Mouse (Mus musculus) Patski (cell line): ENCODE results near the gene Tspan5. TPM values are rescaled to one million over a fixed set of nuclear protein-coding genes. Genes with fewer than 3 reads are reported as not detected.

Source experiments
- ATAC-seq: fragments of 100-300 bp; one replicate; pipeline ENCODE4 v1.8.0; 2021
- CTCF ChIA-PET: fragments of 350-600 bp; sonication (Branson Sonifier 250); formaldehyde crosslinking; loops from one replicate; lab custom pipeline; 2022; ENCODE audit warnings: inconsistent platforms; lab: Charles Lee
- POLR2A ChIA-PET: fragments of 350-600 bp; sonication (Branson Sonifier 250); formaldehyde crosslinking; loops from one replicate; lab custom pipeline; 2022; ENCODE audit warnings: antibody characterized with exemption, inconsistent platforms; lab: Charles Lee
- DNase-seq: peaks from one replicate; pipeline ENCODE4 v3.0.0-alpha.2; 2011; ENCODE audit warnings: low read depth, low spot score
- H3K27me3 ChIP-seq: fragments of 371-371 bp; one replicate; pipeline ENCODE4 v1.5.1; 2021
- CTCF ChIP-seq: fragments of 100-300 bp; IDR thresholded peaks from one replicate; pipeline ENCODE4 v1.5.1; 2021
- in situ Hi-C: fragments of 300-500 bp; cut with MboI; formaldehyde crosslinking; loops from 3 replicates; pipeline ENCODE4 v1.11.1; 2018; ENCODE audit warnings: low pct_unique_long_range_greater_than_20kb, mixed read lengths
- polyA plus RNA-seq: library from polyadenylated mRNA; unstranded; gene quantifications from one replicate; pipeline ENCODE4 v1.2.3, GENCODE M21; 2021

The Tspan5 gene
- polyA plus RNA-seq, 1 experiment from 2014 or later: 62.0 TPM

DNA sequence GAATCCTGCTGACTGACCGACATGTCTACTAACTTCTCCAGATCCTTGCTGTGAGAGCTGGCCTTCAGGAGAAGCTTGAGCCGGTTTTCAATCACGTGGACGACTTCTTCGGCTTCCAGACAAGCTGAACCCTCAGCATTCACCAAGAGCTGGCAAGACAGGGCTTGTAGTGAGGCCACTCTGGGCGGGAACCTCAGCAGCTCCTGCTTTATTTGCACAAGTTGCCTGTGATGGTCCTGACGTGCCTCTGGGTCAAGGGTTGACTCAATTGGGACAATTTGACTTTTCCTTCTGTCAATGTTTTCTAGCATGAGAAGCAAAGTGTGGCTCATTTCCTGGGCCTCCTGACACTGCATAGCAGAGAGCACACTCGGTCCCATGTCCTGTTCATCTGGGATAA is 194.8 kb downstream of the Tspan5 start:
- ATAC-seq (no peak), DNase-seq (no peak)
- CTCF ChIA-PET: interaction anchor here (0.7 to 1.8 kb wide), 2 partner anchors 15 to 200 kb away, joined by 3 to 6 read pairs; no protein-coding TSS in a partner anchor
- H3K27me3 ChIP-seq: no peaks in the 10 kb centered on the region
- TF ChIP-seq CTCF: no peak
- POLR2A ChIA-PET: interaction anchor here (0.6 kb wide), 2 partner anchors 11 to 23 kb away, joined by 4 read pairs; no protein-coding TSS in a partner anchor
- in situ Hi-C loops: no loop called here

DNA sequence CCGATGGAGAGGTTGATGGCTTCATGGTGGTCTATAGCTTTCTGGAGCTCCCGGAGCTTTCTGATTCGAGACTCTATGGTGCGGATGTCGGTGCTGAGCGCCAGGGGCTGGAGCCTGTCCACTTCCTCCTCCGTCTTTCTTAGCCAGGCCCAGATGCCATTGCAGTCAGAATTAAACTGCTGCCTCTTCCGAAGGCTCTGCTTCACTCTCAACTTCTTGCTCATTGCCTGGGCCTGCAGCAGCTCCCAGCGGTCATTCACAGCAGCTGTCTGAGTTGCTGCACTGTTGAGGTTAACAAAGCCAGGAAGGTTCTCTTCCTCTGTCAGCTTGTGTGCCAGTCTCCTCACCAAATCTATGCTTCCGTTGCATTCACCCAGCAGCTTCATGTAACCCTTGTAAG is 195.2 kb downstream of the Tspan5 start:
- ChIA-PET CTCF (interaction anchor here (1.0 to 1.8 kb wide), 2 partner anchors 15 to 195 kb away, joined by 3 to 6 read pairs; partner anchors contain the start of gene Tspan5), POLR2A (interaction anchor here (0.6 kb wide), 1 partner anchor 22 kb away, joined by 4 read pairs; no protein-coding TSS in a partner anchor)
- no peak for TF ChIP-seq CTCF
- no peaks in the 10 kb centered on the region for H3K27me3 ChIP-seq
- no peak for DNase-seq
- in situ Hi-C loops: no loop called here
- ATAC-seq: no peak

DNA sequence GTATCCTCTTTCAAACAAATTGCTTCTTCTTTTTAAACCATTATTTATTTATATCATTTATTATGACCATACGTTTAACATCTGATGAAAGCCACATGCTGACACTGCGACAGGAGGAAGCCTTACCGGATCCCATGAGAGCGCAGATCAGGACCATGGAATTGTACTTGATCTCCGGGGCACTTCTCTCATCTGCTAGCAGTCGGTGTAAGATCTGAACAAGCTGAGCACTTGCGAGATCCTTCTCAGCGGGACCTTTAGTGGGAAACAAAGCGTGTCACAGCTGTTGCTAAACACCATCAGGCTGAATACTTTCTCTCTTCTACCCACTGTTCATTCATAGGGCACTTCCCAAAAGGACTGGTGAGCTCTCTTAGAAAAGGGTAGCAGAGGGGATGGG is 199.6 kb downstream of the Tspan5 start:
- POLR2A ChIA-PET: interaction anchor here (0.6 to 1.2 kb wide), 3 partner anchors 9 to 17 kb away, joined by 3 read pairs; no protein-coding TSS in a partner anchor
- TF ChIP-seq CTCF: no peak
- CTCF ChIA-PET: interaction anchor here (0.6 to 1.5 kb wide), 8 partner anchors 8 to 298 kb away, joined by 3 to 4 read pairs (median 3); no protein-coding TSS in a partner anchor
- H3K27me3 ChIP-seq: no peaks in the 10 kb centered on the region
- ATAC-seq (no peak), DNase-seq (no peak)
- in situ Hi-C loops: no loop called here

DNA sequence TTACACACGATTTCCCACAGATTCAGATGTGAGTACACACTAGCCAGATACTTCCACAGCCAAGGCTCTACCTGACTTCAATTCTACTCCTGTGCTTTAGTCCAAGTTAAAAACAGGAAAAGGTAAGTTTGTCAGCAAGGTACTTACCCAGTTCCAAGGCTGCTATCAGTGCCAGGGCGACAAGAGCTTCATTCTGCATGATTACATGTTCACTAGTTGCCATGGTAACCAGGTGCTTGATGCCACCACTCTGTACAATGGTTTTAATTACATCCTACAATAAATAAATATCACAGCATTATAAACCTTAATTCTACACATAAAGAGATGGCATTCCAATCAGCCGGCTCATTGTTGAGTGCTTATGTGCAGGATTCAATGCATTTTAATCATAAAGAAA is 203.5 kb downstream of the Tspan5 start:
- POLR2A ChIA-PET: no interaction called here
- in situ Hi-C loops: no loop called here
- DNase-seq: no peak
- no peak for TF ChIP-seq CTCF
- H3K27me3 ChIP-seq: no peaks in the 10 kb centered on the region
- CTCF ChIA-PET: no interaction called here
- no peak for ATAC-seq

DNA sequence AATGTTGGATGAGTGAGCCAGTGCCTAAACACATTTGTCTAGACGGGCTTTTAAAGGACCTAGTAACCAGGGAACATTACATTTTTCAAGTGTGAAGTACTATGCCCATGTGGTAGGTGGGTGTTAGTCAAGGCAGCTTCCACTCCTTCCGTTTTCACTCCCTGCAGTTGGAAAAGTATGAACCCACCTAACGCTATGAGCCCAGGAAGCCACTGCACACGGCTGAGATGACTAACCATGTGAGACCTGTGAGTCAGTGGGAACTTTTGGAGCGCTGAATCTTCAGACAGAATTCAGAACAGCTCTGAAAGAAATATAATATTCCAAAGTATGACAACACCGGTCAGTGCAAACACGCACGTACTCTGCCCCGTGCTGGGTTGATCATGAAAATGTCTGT is 207.1 kb downstream of the Tspan5 start:
- ATAC-seq: peak; percentile 60
- peak; percentile 64 for DNase-seq
- H3K27me3 ChIP-seq: no peaks in the 10 kb centered on the region
- CTCF ChIA-PET: interaction anchor here (1.2 kb wide), 1 partner anchor 18 kb away, joined by 4 read pairs; no protein-coding TSS in a partner anchor
- in situ Hi-C loops: no loop called here
- TF ChIP-seq CTCF: no peak
- POLR2A ChIA-PET: no interaction called here

DNA sequence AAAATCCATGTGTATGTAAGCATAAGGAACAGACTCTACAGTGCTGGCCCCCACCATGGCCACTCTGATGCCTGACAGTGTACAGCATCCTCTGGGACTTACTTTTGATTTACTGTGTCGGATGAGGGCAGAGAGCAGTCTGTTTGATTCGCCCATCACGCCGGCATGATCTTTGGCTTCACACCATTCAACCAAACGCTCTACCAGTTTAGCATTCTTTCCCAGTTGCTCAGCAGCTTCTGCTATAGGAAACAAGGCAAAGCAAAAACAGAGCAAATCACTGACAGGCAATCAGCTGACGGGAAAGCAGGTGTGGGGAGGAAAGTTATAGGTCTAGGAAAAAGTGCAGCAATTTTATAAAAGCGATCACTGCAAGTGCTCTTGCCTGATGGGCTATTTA is 213.2 kb downstream of the Tspan5 start:
- in situ Hi-C loops: no loop called here
- no peak for TF ChIP-seq CTCF
- POLR2A ChIA-PET: interaction anchor here (0.7 kb wide), 1 partner anchor 109 kb away, joined by 3 read pairs; no protein-coding TSS in a partner anchor
- CTCF ChIA-PET: interaction anchor here (2.7 kb wide), 1 partner anchor 12 kb away, joined by 11 read pairs; no protein-coding TSS in a partner anchor
- no peaks in the 10 kb centered on the region for H3K27me3 ChIP-seq
- ATAC-seq (peak; percentile 62), DNase-seq (peak; percentile 50)

Other genes with a start within 250 kb of the Tspan5 start
- gene Eif4e, start 216.0 kb upstream of the Tspan5 start, polyA plus RNA-seq: 347 TPM